Mouse (Mus musculus) ES-E14 (cell line): ENCODE measurements around the gene Rfx1. TPM values are rescaled to one million over a fixed set of nuclear protein-coding genes. Genes with fewer than 3 reads are reported as not detected.

Experiments used
- DNase-seq: peaks from one replicate; pipeline ENCODE4 v3.0.0-alpha.2; 2013; ENCODE audit warnings: low read depth, low spot score
- H3K27ac ChIP-seq: 2 replicates; pipeline ENCODE4 v1.5.1; 2012; ENCODE audit warnings: low read depth, mild to moderate bottlenecking, low read length, moderate library complexity, mixed read lengths; ENCODE audit not compliant: poor library complexity, insufficient read depth, severe bottlenecking
- H3K36me3 ChIP-seq: 2 replicates; pipeline ENCODE4 v1.6.1; 2012; ENCODE audit warnings: mild to moderate bottlenecking, low read length, moderate library complexity, mixed read lengths; ENCODE audit not compliant: control insufficient read depth, poor library complexity, insufficient read depth, severe bottlenecking
- H3K4me1 ChIP-seq, 2 experiments: fragments of 150-350 bp in 1 of 2; sonication (generic) in 1 of 2; 2 replicates each; pipeline ENCODE4 v1.6.1; 2012; ENCODE audit warnings: low read length in 2 of 2, mild to moderate bottlenecking in 1 of 2, mixed read lengths in 1 of 2; ENCODE audit not compliant: control insufficient read depth in 2 of 2, insufficient read depth in 2 of 2, poor library complexity in 1 of 2
- H3K4me3 ChIP-seq, 2 experiments: fragments of 150-350 bp in 1 of 2; sonication (generic) in 1 of 2; 2 replicates each; pipeline ENCODE4 v1.5.1; 2012; ENCODE audit warnings: low read length in 2 of 2, low read depth in 1 of 2, mild to moderate bottlenecking in 1 of 2, mixed read lengths in 1 of 2; ENCODE audit not compliant: insufficient read depth in 1 of 2, poor library complexity in 1 of 2, severe bottlenecking in 1 of 2
- H3K9ac ChIP-seq: 2 replicates; pipeline ENCODE4 v1.6.1; 2012; ENCODE audit warnings: low read depth, mild to moderate bottlenecking, low read length, mixed read lengths; ENCODE audit not compliant: poor library complexity, insufficient read depth, severe bottlenecking
- H3K9me3 ChIP-seq: fragments of 150-350 bp; sonication (generic); 2 replicates; pipeline ENCODE4 v1.6.1; 2012; ENCODE audit warnings: low read depth, mild to moderate bottlenecking, low read length; ENCODE audit not compliant: control insufficient read depth, insufficient read depth
- CHD2 ChIP-seq: IDR thresholded peaks from 2 replicates; pipeline ENCODE4 v1.6.1; 2014; ENCODE audit warnings: mild to moderate bottlenecking, low read depth, low read length, inconsistent platforms
- HCFC1 ChIP-seq: IDR thresholded peaks from 2 replicates; pipeline ENCODE4 v1.6.1; 2012; ENCODE audit warnings: low read length, inconsistent platforms, borderline replicate concordance; ENCODE audit not compliant: insufficient read depth
- MAFK ChIP-seq: IDR thresholded peaks from 2 replicates; pipeline ENCODE4 v1.6.1; 2014; ENCODE audit warnings: mild to moderate bottlenecking, low read depth, low read length, inconsistent platforms; ENCODE audit not compliant: insufficient read depth
- ZC3H11A ChIP-seq: IDR thresholded peaks from 2 replicates; pipeline ENCODE4 v1.6.1; 2012; ENCODE audit warnings: low read depth, mild to moderate bottlenecking, inconsistent platforms, low read length, borderline replicate concordance
- ZNF384 ChIP-seq: IDR thresholded peaks from 2 replicates; pipeline ENCODE4 v1.6.1; 2012; ENCODE audit warnings: low read depth, low read length, inconsistent platforms
- in situ Hi-C, 2 experiments: fragments of 600-800 bp; cut with MboI; formaldehyde crosslinking; loops; one replicate each; pipeline ENCODE4 v1.15.1; 2025; ENCODE audit warnings: low sequenced_read_pairs in 2 of 2, inconsistent platforms in 1 of 2; ENCODE audit not compliant: unreplicated experiment in 2 of 2
- total RNA-seq: library from RNA; depleted of rRNA; stranded (reverse); fragments of 300-350 nt; gene quantifications from 2 replicates; pipeline ENCODE4 v1.2.3, GENCODE M21; 2012

Rfx1 gene
- total RNA-seq, 1 experiment: 16.2 TPM

- peak overlapping the region; percentile 66 to 96 for H3K4me3 ChIP-seq
- H3K4me1 ChIP-seq: peaks cover 2 to 13% of the 10 kb centered on the region in 2 experiments; a peak in 3 of 4 replicates
- no peaks in the 10 kb centered on the region for H3K9me3 ChIP-seq
- no peak for TF ChIP-seq MAFK
- no peak for TF ChIP-seq ZC3H11A
- no peak for TF ChIP-seq ZNF384
- no peak for TF ChIP-seq HCFC1
- no peak for TF ChIP-seq CHD2
- H3K9ac ChIP-seq: peak overlapping the region; percentile 74
- in situ Hi-C loops: no loop called here
- H3K36me3 ChIP-seq: peaks cover 14% of the 10 kb centered on the region; the same call in 1 of the 2 replicates
- H3K27ac ChIP-seq: peak overlapping the region; percentile 91
- DNase-seq: peak; percentile 70
Measured at GRCm38 (mm10) chr8:84104221-84104620, 37.6 kb downstream of the Rfx1 start.

GRCm38 (mm10) chr8:84104697-84105609 lies 38.3 kb downstream of the Rfx1 start, which contains the start of gene Dcaf15:
Gene Dcaf15 (minus strand): TSS chr8:84104768.
- peaks cover 2 to 13% of the 10 kb centered on the region in 2 experiments; a peak in 3 of 4 replicates for H3K4me1 ChIP-seq
- TF ChIP-seq CHD2 (peak; percentile 89), HCFC1 (no peak)
- peaks cover 14% of the 10 kb centered on the region; the same call in 1 of the 2 replicates for H3K36me3 ChIP-seq
- in situ Hi-C loops: no loop called here
- peak within 1 kb of the TSS; percentile 74 for H3K9ac ChIP-seq
- H3K27ac ChIP-seq: peak within 1 kb of the TSS; percentile 91
- peak; percentile 99 for DNase-seq
- H3K4me3 ChIP-seq: peak within 1 kb of the TSS; percentile 66 to 96
- no peaks in the 10 kb centered on the region for H3K9me3 ChIP-seq

GRCm38 (mm10) chr8:84105676-84106075 lies 39.0 kb downstream of the Rfx1 start:
- no peaks in the 10 kb centered on the region for H3K9me3 ChIP-seq
- H3K4me1 ChIP-seq: peaks cover 2 to 13% of the 10 kb centered on the region in 2 experiments; a peak in 3 of 4 replicates
- TF ChIP-seq HCFC1: no peak
- no peak for TF ChIP-seq CHD2
- TF ChIP-seq ZNF384: no peak
- no peak for TF ChIP-seq MAFK
- TF ChIP-seq ZC3H11A: no peak
- no peak overlapping the region for H3K27ac ChIP-seq
- no peak overlapping the region for H3K4me3 ChIP-seq
- H3K9ac ChIP-seq: no peak overlapping the region
- peaks cover 14% of the 10 kb centered on the region; the same call in 1 of the 2 replicates for H3K36me3 ChIP-seq
- in situ Hi-C loops: no loop called here
- DNase-seq: no peak

- peaks cover 2 to 13% of the 10 kb centered on the region in 2 experiments; a peak in 3 of 4 replicates for H3K4me1 ChIP-seq
- in situ Hi-C loops: no loop called here
- DNase-seq: no peak
- peaks cover 14% of the 10 kb centered on the region; the same call in 1 of the 2 replicates for H3K36me3 ChIP-seq
- H3K4me3 ChIP-seq: no peak overlapping the region
- no peak overlapping the region for H3K27ac ChIP-seq
- no peaks in the 10 kb centered on the region for H3K9me3 ChIP-seq
- H3K9ac ChIP-seq: no peak overlapping the region
- TF ChIP-seq CHD2 (no peak), HCFC1 (no peak), ZNF384 (no peak), MAFK (no peak), ZC3H11A (no peak)
Measured at GRCm38 (mm10) chr8:84106216-84107040, 39.8 kb downstream of the Rfx1 start.
